Mouse (Mus musculus) thymus, adult 2 months (tissue): ENCODE results near the gene Triobp. TPM values are rescaled to one million over a fixed set of nuclear protein-coding genes. Genes with fewer than 3 reads are reported as not detected.
A peak's percentile ranks its signal among the peaks of the same experiment; 100 is the strongest.

Experiments
- DNase-seq: peaks from one replicate; pipeline ENCODE4 v3.0.0; 2021
- H3K27ac ChIP-seq: fragments of 200-500 bp; 2 replicates; pipeline ENCODE4 v1.5.1; 2012; ENCODE audit warnings: low read length, control low read depth; ENCODE audit not compliant: control insufficient read depth, insufficient read depth
- H3K27me3 ChIP-seq: fragments of 200-500 bp; 2 replicates; pipeline ENCODE4 v1.6.1; 2012; ENCODE audit warnings: mild to moderate bottlenecking, low read length, moderate library complexity, mixed read lengths; ENCODE audit not compliant: control insufficient read depth, insufficient read depth
- H3K36me3 ChIP-seq: fragments of 200-500 bp; 2 replicates; pipeline ENCODE4 v1.6.1; 2012; ENCODE audit warnings: mild to moderate bottlenecking, low read length, moderate library complexity; ENCODE audit not compliant: control insufficient read depth, insufficient read depth
- H3K4me1 ChIP-seq: fragments of 200-500 bp; replicated peaks from 2 replicates; pipeline ENCODE4 v1.6.1; 2012; ENCODE audit warnings: low read length; ENCODE audit not compliant: control insufficient read depth, insufficient read depth
- H3K4me3 ChIP-seq: fragments of 200-500 bp; 2 replicates; pipeline ENCODE4 v1.5.1; 2012; ENCODE audit warnings: mild to moderate bottlenecking, low read length, control low read depth, moderate library complexity; ENCODE audit not compliant: control insufficient read depth, insufficient read depth
- CTCF ChIP-seq: fragments of 200-500 bp; IDR thresholded peaks from 2 replicates; pipeline ENCODE4 v1.5.1; 2012; ENCODE audit warnings: mild to moderate bottlenecking, control low read depth, low read length, moderate library complexity, borderline replicate concordance; ENCODE audit not compliant: control insufficient read depth, poor library complexity, insufficient read depth; ENCODE audit errors: extremely low read depth
- POLR2A ChIP-seq: fragments of 200-500 bp; IDR thresholded peaks from 2 replicates; pipeline ENCODE4 v1.6.1; 2012; ENCODE audit warnings: mild to moderate bottlenecking, low read length, control low read depth, moderate library complexity; ENCODE audit not compliant: control insufficient read depth, poor library complexity, insufficient read depth; ENCODE audit errors: extremely low read depth
- WGBS: fragments of 180-500 bp; shearing (Covaris S2); methylation state at CpG from one replicate; pipeline ENCODE4 v1.1.7; 2018; 5-methylcytosine and 5-hydroxymethylcytosine counted together
- polyA plus RNA-seq: library from polyadenylated mRNA; depleted of rRNA; stranded (reverse); fragments of >200 nt; gene quantifications from 2 replicates; pipeline ENCODE4 v1.2.3, GENCODE M21; 2012

The Triobp gene
- polyA plus RNA-seq, 1 experiment = 52.2 TPM

- Histone ChIP-seq H3K27ac (no peak overlapping the region), H3K4me3 (no peak overlapping the region), H3K36me3 (peaks cover 28% of the 10 kb centered on the region), H3K4me1 (peaks cover 6% of the 10 kb centered on the region), H3K27me3 (no peaks in the 10 kb centered on the region)
- DNase-seq = no peak
- 97% methylated on average over 13 of the region's 13 CpGs for WGBS
- TF ChIP-seq CTCF = no peak
- no peak for TF ChIP-seq POLR2A
Measured at GRCm38 (mm10) chr15:78940325-78940724, 7.2 kb upstream of the Triobp start.

DNA sequence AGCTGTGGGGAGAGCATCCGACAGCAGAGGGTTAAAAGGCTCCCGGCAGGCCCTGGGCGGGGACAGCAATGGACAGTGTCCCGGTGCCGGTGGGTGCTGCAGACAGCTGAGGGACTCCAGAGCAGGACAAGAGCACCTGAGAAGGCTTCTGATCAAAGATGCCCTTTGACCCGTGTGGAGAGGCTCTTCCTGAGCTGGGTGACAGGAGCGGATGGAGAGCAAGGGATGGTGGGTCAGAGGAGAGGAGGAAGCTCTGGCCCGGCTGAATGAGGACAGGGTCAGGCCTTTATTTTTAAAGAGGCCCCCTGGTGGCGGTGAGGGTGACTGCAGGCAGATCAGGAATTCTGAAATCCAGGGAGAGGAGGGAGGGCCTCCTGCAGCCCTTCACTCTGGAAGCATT is 4.9 kb upstream of the Triobp start:
- Histone ChIP-seq H3K27me3 (peaks cover 9% of the 10 kb centered on the region), H3K4me1 (no peaks in the 10 kb centered on the region), H3K36me3 (peaks cover 23% of the 10 kb centered on the region), H3K27ac (no peak overlapping the region), H3K4me3 (no peak overlapping the region)
- peak; percentile 81; the same call in 1 of the 2 replicates for TF ChIP-seq CTCF
- no peak for TF ChIP-seq POLR2A
- WGBS = 44% methylated on average over 9 of the region's 9 CpGs
- DNase-seq = peak; percentile 63

GRCm38 (mm10) chr15:78946232-78946631 is 1.3 kb upstream of the Triobp start:
- TF ChIP-seq POLR2A = no peak
- TF ChIP-seq CTCF = no peak
- WGBS = 73% methylated on average over 7 of the region's 7 CpGs
- no peak overlapping the region for H3K27ac ChIP-seq

GRCm38 (mm10) chr15:78948152-78948725 is 715 bp downstream of the Triobp start:
- Histone ChIP-seq H3K27me3 (peaks cover 20% of the 10 kb centered on the region), H3K4me1 (no peaks in the 10 kb centered on the region), H3K36me3 (no peaks in the 10 kb centered on the region), H3K4me3 (no peak overlapping the region), H3K27ac (no peak overlapping the region)
- 6% methylated on average over 11 of the region's 11 CpGs for WGBS
- TF ChIP-seq CTCF (no peak), POLR2A (no peak)
- no peak for DNase-seq

More at GRCm38 (mm10) chr15:78946232-78946631, 1.3 kb upstream of the Triobp start:
- Histone ChIP-seq H3K4me3 (no peak overlapping the region), H3K27me3 (peaks cover 20% of the 10 kb centered on the region), H3K4me1 (no peaks in the 10 kb centered on the region), H3K36me3 (peaks cover 5% of the 10 kb centered on the region)
- no peak for DNase-seq

- Histone ChIP-seq H3K27ac (no peak overlapping the region), H3K4me1 (no peaks in the 10 kb centered on the region), H3K36me3 (no peaks in the 10 kb centered on the region), H3K4me3 (no peak overlapping the region), H3K27me3 (peaks cover 20% of the 10 kb centered on the region)
- DNase-seq = no peak
- 99% methylated on average over 3 of the region's 3 CpGs for WGBS
- no peak for TF ChIP-seq CTCF
- no peak for TF ChIP-seq POLR2A
Measured at GRCm38 (mm10) chr15:78948883-78949282, 1.4 kb downstream of the Triobp start.

GRCm38 (mm10) chr15:78955663-78956062 is 8.1 kb downstream of the Triobp start:
- Histone ChIP-seq H3K4me3 (no peak overlapping the region), H3K27me3 (no peaks in the 10 kb centered on the region), H3K36me3 (no peaks in the 10 kb centered on the region), H3K4me1 (no peaks in the 10 kb centered on the region), H3K27ac (no peak overlapping the region)
- 72% methylated on average over 3 of the region's 3 CpGs for WGBS
- TF ChIP-seq CTCF = no peak
- no peak for TF ChIP-seq POLR2A
- no peak for DNase-seq

- 93% methylated on average over 4 of the region's 4 CpGs for WGBS
- no peaks in the 10 kb centered on the region for H3K4me1 ChIP-seq
- DNase-seq = no peak
Measured at GRCm38 (mm10) chr15:78956351-78956750, 8.8 kb downstream of the Triobp start.

More at GRCm38 (mm10) chr15:78956351-78956750, 8.8 kb downstream of the Triobp start:
- no peaks in the 10 kb centered on the region for H3K36me3 ChIP-seq
- no peak overlapping the region for H3K27ac ChIP-seq
- H3K4me3 ChIP-seq = no peak overlapping the region
- no peaks in the 10 kb centered on the region for H3K27me3 ChIP-seq
- TF ChIP-seq POLR2A (no peak), CTCF (no peak)
